Mouse (Mus musculus): ENCODE data around the gene Gfra1.
A peak's percentile ranks its signal among the peaks of the same experiment; 100 is the strongest.

Gfra1 gene

DNA sequence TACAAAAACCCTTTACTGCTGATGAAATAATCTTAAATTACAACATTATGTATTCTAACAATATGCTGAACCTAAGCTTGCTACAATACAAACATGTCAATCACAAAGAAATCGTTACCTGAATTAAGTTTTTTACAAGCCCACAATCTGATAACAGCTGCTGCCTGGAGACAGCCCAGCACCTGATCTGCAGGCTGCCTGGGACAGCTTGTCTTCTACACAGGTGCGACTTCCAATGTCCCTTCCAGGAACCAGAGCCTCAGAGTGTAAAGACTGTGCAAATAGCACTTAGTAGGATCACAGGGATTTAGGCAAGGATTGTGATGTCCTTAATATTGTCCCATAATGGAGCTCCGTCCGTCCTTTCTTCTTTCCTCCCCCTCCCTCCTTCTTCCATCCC lies 204.0 kb downstream of the Gfra1 start:
- DNase-seq (ENCODE audit: low spot score) = no peak

DNA sequence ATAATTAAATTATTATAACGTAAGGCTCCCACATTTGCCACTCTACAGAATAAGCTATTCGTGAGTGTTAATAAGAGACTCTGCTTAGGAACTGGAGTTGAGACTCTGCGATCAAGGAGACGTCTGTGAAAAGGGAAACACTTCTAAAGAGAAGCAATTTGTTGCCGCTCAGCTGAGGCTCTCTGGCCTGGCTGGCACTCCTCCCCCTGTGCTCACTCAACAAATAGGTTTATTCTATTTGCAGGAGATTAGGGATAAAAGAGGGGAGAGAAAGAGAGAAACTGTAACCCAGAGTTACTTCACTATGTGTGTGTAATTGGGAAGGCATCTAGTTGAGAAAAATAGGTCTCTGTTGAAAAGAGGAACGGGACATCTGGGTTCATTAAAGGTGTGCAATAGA lies 204.6 kb downstream of the Gfra1 start:
- DNase-seq (ENCODE audit: low spot score) = no peak

DNA sequence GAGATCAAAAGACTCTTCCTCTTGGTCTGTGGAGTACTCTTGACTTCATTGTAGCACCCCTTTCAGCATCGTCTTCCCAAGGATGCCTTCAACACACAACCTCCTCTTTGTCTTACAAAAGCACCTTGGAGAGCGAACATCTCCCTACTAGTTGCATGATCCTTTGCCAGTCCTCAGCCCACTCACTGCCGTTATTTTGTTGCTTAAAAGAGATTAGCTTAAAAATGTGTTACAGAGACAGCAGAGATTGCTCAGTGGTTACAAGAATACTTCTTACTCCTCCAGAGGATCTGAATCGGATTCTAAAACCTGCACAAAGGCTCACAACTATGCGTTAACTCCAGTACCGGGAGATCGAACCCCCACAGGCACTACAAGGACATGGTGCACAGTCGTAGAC lies 205.5 kb downstream of the Gfra1 start:
- no peak for DNase-seq (ENCODE audit: low spot score)

DNA sequence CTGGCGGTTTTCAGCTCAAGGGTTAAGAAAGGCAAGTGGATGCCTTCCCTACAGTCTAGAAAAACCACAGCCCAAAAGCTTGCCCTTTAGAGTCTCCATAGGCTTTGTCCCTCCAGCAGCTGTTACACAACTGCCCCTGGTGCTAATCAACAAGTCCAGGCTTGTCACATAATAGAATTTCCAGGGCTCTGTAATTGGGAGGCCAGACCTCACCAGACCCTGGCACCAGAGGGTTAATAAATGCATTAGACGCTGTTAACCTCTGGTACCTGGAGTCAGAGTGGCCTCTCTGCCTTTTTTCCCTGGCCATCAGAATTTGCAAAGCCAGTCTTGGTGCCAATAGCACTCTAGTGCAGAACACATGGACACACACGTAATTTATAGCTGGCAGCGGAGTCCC lies 211.6 kb downstream of the Gfra1 start:
- DNase-seq (ENCODE audit: low spot score) = no peak

DNA sequence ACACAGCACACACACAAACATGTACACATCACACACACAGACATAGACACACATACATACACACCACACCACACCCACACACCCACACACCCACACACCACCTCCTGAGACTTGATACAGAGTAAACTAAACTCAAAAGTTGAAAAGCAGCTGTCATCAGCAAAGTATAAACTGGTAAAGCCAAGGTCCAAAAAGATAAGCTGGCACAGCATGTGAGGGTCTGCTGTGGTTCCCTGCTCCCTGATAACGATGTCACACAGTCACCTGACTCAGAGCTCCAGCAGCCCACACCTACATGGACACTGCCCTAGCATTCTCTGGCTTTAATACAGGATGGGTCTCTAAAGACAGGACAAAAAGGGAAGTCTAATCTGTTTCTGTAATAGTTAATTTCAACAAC lies 212.1 kb downstream of the Gfra1 start:
- no peak for DNase-seq (ENCODE audit: low spot score)

DNA sequence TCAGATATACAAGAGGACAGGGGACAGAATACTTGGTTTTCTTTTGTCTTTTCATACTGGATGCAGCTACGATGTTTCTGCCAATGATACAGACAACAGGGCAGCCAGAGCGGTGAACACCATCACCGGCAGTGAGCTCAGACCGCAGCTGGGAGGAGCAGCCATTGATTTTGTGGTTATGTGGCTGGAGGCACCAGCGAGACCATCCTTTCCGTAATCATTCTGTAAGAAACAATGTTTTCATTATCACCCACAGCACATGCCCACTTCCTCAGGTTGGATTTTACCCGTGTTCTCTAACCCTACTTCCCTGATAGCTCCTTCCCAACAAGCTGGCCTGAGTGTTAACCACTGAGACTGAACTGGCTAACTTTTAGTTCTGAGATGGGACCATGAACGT lies 217.4 kb downstream of the Gfra1 start:
- DNase-seq (ENCODE audit: low spot score) = no peak

DNA sequence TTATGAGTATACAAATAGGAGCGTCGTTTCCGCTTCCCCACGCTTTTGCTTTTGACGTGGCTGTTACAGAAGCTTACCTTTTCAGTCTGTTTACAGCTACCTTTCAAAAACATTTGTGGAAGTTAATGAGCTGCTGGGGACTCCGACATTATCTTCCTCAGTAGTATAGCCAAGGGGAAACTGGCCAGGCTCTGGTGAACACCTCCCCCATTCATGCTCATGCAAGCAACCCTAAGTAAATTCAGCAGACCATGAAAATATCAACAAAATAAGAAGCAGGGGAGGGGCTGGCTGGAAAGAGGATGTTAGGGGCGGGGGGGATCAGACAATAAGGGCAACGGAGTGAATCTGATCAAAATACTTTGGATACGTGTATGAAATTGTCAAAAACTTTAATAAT lies 228.0 kb downstream of the Gfra1 start:
- DNase-seq (ENCODE audit: low spot score) = no peak

DNA sequence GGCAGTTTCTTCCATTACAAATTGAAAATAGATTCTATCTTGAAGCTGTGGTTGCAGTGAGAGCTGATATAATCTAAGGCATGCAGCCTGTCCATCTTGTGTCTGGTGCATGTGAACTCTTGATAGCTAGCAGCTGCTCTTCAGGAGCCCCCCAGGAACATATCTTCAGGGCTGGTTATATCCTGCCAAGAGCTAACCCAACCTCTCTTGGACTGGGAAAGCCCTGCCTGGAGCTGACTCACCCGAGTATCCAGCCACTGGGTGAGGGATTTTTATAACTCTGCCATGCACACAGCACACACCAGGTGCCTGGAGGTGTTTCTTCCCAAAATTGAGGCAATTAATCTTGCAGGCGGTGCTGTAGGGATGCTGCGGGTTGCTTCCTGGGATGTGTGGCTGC lies 228.8 kb downstream of the Gfra1 start:
- DNase-seq (ENCODE audit: low spot score) = no peak

DNA sequence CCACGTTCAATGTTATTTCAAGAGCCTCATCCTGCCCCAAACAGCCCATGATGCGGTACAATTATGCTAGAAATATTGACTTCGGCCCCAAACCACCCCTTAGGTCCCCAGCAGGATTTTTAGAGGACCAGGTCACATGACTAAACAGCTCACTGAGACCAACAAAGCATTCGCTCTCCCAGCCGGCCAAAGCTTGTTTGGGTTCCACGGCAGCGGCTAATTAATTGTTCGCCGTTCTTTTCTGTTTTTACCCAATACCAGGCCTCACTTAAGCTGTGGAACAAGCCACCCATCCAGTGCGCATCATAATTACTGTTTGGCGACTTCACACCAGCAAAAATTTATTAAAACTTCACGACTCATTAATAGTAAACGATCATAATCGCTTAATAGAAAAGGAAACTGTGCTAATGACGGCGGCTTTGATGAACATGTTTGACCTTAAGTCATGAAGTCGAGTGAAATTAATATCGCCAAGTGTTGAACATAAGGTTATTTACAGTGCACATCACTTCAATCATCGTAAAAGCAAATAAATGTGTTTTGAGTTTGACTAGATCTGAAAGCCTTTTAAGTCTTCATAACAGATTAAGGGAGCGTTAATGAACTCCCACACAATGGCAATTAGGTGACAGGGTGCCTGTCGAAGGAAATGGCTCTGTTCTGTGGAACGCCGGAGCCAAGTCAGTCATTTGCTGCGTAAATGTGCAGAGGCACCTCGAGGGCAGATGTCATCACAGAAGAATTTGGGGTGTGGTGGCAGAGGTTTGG lies 235.5 kb downstream of the Gfra1 start:
- DNase-seq (ENCODE audit: low spot score) = no peak

DNA sequence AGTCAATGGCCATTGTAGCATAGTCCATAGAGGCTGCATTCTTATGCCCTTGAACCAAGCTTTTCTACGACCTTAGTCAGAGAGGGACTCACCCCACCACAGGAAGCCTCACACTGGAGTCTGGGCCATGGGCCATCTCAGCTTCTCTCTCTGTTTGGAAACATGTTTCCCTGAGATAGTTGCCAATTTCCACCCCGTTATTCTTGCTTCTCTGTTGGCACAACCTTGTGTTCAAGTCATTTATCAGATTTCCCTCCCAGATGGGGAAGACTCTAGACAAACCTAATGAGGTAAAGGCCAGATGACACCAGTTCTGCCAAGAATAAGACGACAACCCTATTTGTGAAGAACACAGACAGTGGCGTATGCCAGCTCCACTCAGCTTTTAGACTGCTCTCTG lies 238.1 kb downstream of the Gfra1 start:
- no peak for DNase-seq (ENCODE audit: low spot score)

DNA sequence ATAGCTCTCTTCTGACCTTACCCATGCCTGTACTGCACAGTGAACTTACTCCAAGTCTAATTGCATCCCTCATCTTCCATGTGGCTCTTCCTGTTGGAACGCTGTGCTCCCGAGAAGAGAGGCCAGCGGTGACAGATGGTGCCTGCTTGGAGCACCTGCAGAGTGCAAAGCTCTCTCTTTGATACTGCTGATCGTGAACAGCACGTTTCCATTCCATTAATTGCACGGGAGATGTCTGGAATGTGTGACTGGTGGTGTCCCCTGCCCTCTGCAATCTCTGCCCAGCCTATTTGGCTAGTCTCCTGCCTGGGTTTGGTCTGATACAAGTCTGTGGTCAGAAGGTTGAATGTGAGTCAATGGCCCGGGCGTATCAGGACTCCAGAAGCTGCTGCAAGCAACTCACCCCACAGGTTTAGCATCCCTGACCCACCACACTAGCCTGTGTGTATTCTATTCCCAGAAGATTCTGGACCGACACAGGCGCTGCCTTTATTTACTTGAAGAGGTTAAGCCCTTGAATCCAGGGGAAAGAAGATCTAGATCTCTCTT lies 249.1 kb downstream of the Gfra1 start:
- no peak for DNase-seq (ENCODE audit: low spot score)

DNA sequence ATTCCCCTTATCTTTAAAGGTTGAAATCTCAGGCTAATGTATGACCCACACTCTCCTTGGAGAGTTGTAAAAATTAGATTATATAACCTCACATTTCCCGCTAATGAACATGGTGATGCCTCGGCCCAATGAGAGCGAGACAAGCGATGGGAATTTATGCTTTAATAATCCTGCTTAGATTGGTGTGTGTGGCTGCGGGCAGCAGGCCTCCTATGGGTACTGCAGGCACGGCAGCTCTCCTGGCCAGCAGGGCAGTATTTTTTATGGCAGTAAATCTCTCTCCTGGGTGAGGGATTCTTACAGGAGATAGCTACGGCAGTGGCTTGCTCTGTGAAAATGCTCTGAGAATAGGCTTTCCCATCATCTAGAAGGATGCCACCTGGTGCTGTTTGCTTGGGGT lies 250.2 kb downstream of the Gfra1 start:
- DNase-seq (ENCODE audit: low spot score) = no peak

DNA sequence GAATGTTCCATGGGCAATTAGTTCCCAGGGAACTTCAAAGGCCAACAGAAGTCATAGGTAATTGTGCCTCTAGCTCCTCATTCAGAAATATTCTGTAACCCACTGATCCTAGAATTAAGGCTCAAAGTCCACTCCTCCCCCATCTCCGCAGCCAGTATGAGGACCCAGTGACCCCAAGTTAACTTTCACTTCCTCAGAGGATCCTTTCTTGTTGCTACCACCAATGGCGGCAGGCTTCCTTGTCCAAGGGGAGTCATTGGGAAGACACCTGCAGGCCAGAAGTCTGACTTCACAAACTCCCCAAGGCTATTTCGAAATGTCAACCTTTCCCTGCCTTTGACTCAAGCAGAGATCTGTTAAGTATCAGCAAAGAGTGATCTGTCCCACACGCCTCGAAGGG lies 253.1 kb downstream of the Gfra1 start:
- DNase-seq (ENCODE audit: low spot score) = no peak

DNA sequence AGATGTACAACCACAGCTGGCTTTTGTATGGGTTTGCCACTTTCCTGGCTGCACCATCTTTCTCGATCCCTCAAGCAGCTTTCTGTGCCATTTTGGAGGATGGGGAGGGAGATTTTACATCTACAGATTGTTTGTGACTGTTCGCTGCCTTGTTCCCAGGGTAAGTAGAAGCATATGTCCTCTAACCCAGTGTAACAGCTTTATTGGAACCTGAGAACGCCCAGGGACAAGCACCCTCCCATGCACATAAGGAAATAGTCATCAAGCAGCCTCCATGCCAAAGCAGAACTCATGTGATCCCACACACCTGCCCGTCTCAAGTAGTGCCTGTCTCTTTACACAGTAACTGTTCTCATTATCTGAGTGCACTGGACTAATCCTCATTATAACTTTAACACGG lies 256.0 kb downstream of the Gfra1 start:
- no peak for DNase-seq (ENCODE audit: low spot score)

DNA sequence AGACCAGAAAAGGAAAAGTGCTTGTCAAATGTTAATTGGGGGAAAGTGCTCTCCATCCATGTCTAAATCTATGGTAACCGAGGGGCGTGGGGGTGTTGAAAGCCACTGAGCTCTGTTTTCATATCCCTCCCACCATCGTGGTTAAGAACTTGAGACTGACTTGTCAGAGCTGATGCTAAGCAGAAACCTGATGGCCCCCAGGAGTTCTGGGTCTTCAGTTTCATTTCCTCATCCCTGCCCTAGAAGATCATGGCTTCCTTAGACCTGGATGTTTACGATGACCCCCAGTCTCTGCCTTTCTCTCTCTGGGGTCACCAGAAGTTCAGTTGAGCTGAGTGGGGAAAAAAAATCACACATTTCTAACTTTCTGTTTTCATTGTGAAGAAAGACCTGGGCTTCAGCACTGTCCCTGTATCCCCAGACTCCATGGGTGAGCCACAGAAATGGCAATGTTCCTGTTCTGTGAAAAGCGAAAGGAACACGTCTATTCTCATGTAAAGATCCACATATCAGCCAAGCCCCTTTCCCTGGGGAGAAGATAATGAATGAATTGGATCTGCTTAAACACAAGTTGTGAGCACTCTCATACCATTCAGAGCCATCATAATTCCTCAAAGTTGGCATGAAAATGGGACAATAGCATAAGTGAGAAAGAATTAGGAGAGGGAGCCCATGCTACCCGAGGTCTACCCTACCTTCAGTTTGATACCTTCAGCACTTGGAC lies 261.8 kb downstream of the Gfra1 start:
- no peak for DNase-seq (ENCODE audit: low spot score)

DNA sequence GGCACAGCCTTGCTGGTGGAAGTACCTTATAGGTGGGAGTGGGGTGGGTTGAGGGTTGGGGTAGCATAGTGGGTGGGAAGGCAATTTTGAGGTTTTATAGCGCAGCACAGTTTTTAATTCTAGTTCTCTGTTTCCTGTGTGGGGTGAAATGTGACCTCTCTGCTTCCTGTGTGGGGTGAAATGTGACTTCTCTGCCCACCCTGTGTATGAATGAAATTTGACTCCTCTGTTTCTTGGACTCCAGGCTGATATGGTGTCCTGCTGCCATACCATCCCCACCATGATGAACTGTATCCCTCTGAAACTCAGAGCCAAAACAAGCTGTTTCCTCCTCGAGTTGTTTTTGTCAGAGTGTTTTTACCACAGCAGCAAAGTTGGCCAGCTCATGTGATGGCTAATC lies 264.8 kb downstream of the Gfra1 start:
- DNase-seq (ENCODE audit: low spot score) = no peak

DNA sequence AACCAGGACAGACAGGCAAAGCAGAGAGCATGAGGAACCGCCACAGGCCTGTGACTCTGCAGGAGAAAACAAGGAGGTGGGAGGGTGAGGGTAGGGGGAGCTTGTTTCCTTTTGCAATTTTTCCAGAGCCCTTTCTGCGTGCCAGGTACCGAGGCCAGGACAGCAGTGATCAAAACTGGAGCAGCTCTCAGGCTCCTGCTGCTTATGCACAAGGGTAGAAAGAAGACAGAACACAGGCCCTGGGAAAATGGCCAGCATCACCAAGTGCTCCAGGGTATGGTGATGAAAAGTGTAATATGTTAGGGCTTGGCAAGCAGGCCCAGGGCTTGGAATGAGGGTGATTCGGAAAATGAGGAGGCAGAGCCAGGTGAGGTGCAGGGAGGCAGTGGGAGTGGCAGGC lies 269.2 kb downstream of the Gfra1 start:
- peak; percentile 14 for DNase-seq (ENCODE audit: low spot score)

All from layer of hippocampus, adult 11-12 months (tissue).